Mouse (Mus musculus) midbrain, embryonic 16.5 days (tissue): Measurements from ENCODE around the gene Inpp5a. TPM values are rescaled to one million over a fixed set of nuclear protein-coding genes. Genes with fewer than 3 reads are reported as not detected.

Source experiments
- ATAC-seq: fragments of 200-750 bp; cut with Nextera tagmentation; 2 replicates; pipeline ENCODE4 v1.8.0; 2017; ENCODE audit warnings: moderate TSS enrichment
- H3K27ac ChIP-seq: fragments of 300-500 bp; sonication (generic); 2 replicates; pipeline ENCODE4 v1.5.1; 2014; ENCODE audit warnings: mild to moderate bottlenecking, low read length, mixed read lengths
- H3K27me3 ChIP-seq: fragments of 300-500 bp; sonication (generic); 2 replicates; pipeline ENCODE4 v1.6.1; 2014; ENCODE audit warnings: low read depth, low read length, mixed read lengths; ENCODE audit not compliant: control insufficient read depth, insufficient read depth
- H3K36me3 ChIP-seq: fragments of 300-500 bp; sonication (generic); 2 replicates; pipeline ENCODE4 v1.6.1; 2014; ENCODE audit warnings: mild to moderate bottlenecking, low read length, moderate library complexity, mixed read lengths; ENCODE audit not compliant: control insufficient read depth, insufficient read depth
- H3K4me1 ChIP-seq: fragments of 300-500 bp; sonication (generic); 2 replicates; pipeline ENCODE4 v1.6.1; 2014; ENCODE audit warnings: mild to moderate bottlenecking, low read length, mixed read lengths; ENCODE audit not compliant: control insufficient read depth, insufficient read depth
- H3K4me2 ChIP-seq: fragments of 300-500 bp; sonication (generic); 2 replicates; pipeline ENCODE4 v1.6.1; 2014; ENCODE audit warnings: mild to moderate bottlenecking, low read length, mixed read lengths
- H3K4me3 ChIP-seq: fragments of 300-500 bp; sonication (generic); 2 replicates; pipeline ENCODE4 v1.5.1; 2014; ENCODE audit warnings: low read depth, mild to moderate bottlenecking, low read length, moderate library complexity, mixed read lengths
- H3K9ac ChIP-seq: fragments of 300-500 bp; sonication (generic); 2 replicates; pipeline ENCODE4 v1.6.1; 2014; ENCODE audit warnings: low read depth, low read length, mixed read lengths
- H3K9me3 ChIP-seq: fragments of 300-500 bp; sonication (generic); replicated peaks from 2 replicates; pipeline ENCODE4 v1.6.1; 2014; ENCODE audit warnings: mild to moderate bottlenecking, low read length, mixed read lengths; ENCODE audit not compliant: control insufficient read depth, poor library complexity, severe bottlenecking
- WGBS: fragments of 180-500 bp; shearing (Covaris S2); extraction: QIAGEN DNeasy Blood & Tissue Kit; methylation state at CpG from one replicate; pipeline ENCODE4 v1.1.7; 2014; 5-methylcytosine and 5-hydroxymethylcytosine counted together
- polyA plus RNA-seq: library from polyadenylated mRNA; unstranded; fragments of >200 nt; fragmentation: Nextera tagmentation; extraction: Ambion mirVana; gene quantifications from 2 replicates; pipeline ENCODE4 v1.2.1, GENCODE M21; 2015

The Inpp5a gene
- polyA plus RNA-seq, 1 experiment from 2014 or later = 15.3 TPM

DNA sequence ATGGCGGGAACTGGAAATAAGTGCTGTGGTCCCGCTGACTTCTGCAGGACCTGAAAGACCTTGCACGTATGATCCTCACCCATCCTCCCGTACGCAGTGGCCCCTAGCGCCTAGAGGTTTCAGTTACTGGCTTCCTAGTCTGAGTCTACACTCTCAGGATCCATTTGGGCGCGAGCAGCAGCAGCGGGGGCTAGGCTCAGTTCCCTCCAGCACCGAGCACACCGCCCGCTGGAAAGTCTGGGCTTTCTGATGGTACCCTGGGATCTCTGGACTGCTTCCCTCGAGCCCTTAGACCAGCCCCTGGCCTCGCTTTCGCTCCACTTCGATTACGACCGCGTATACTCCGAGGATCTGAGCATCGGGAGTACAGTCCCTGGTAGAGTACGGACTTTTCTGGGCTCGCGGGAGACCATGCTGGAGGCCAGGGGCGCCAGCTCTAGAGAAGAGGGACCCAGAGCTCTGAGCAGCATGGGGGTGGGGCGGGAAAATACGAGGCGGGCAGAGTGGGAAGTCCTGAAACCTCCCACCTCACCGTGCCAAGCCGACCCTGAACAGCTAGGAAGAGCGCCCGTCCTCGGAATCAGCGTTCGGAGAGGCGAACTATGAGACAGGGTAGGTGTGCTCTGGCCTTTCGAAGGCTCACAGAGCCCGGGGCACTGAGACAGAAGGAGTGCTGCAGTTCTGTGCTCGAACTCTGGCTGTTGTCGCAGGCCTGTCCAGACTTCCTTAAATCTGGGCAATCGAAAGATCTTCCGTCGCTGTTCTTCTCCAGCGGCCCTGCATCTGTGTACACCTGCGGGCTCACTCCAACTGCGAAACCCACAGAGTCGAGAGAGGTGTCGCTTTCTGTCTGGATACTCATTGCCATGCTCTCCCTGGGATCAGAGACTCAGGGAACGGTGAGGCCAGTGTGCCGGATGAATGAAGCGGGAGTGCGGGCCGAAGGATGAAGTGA is 195.6 kb downstream of the Inpp5a start:
- no peak overlapping the region for H3K4me2 ChIP-seq

DNA sequence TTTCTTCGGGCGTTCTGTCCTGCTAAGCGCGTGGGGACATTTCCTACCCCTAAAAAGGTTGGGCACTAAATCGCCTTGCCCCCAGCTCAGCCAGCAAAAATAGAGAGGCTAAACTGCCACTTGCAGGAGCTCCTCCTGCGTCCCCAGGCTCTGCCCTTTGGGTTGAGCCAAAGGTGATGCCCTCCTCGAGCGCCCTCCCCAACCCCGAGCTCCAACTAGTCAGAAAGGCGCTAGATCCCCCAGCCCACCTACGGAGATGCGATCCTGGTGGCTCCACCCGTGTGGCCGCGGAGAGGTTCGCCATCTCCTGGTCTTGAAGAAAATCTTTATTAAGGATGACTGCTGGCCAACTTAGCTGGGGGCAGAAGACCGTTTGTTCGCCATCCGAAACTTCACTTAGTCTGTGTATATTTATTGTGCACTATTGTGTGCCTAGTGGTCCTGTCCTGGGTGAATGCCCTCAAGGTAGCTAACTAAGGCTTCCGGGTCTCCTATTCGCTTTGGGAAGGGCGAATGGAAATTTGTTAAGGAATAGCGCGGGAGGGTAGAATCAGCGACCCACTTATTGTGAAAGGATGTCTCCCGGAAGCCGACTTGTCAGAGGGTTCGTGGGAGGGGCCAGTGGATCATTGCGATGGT is 196.4 kb downstream of the Inpp5a start:
- Histone ChIP-seq H3K27me3 (peaks cover 63% of the 10 kb centered on the region), H3K4me3 (no peak overlapping the region), H3K4me2 (no peak overlapping the region), H3K9ac (no peak overlapping the region), H3K9me3 (no peaks in the 10 kb centered on the region), H3K4me1 (peaks cover 15% of the 10 kb centered on the region), H3K36me3 (no peaks in the 10 kb centered on the region), H3K27ac (no peak overlapping the region)
- WGBS = 2% methylated on average over 29 of the region's 29 CpGs
- no peak for ATAC-seq

More for the DNA sequence above, 195.6 kb downstream of the Inpp5a start:
- H3K27ac ChIP-seq = no peak overlapping the region
- H3K9ac ChIP-seq = no peak overlapping the region
- no peak for ATAC-seq
- H3K9me3 ChIP-seq = no peaks in the 10 kb centered on the region
- under 1% methylated on average over 53 of the region's 53 CpGs for WGBS
- no peak overlapping the region for H3K4me3 ChIP-seq
- H3K36me3 ChIP-seq = no peaks in the 10 kb centered on the region
- peaks cover 15% of the 10 kb centered on the region for H3K4me1 ChIP-seq
- peaks cover 65% of the 10 kb centered on the region for H3K27me3 ChIP-seq

DNA sequence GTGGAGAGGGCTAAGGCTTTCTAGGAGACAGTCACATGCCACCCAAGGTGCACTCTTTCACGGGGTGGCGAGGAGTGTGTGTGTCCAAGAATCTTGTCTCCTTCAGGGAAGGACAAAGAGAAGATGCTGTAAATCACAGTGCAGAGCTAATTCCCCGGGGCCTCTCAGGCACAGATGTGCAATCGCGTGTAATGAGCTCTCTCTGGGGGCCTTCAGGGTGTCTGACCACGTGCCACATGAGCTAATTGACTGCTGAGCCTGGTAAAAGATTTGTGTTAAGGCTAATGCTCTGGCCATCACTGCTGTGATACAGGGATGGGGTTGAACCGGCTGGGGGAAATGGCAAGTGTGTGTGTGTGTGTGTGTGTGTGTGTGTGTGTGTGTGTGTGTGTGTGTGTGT is 199.0 kb downstream of the Inpp5a start:
- H3K9ac ChIP-seq = no peak overlapping the region
- H3K4me3 ChIP-seq = no peak overlapping the region
- H3K27me3 ChIP-seq = peaks cover 55% of the 10 kb centered on the region
- no peak for ATAC-seq
- H3K9me3 ChIP-seq = no peaks in the 10 kb centered on the region
- no peaks in the 10 kb centered on the region for H3K4me1 ChIP-seq
- H3K36me3 ChIP-seq = no peaks in the 10 kb centered on the region
- no peak overlapping the region for H3K27ac ChIP-seq
- no peak overlapping the region for H3K4me2 ChIP-seq
- 19% methylated on average over 7 of the region's 7 CpGs for WGBS

DNA sequence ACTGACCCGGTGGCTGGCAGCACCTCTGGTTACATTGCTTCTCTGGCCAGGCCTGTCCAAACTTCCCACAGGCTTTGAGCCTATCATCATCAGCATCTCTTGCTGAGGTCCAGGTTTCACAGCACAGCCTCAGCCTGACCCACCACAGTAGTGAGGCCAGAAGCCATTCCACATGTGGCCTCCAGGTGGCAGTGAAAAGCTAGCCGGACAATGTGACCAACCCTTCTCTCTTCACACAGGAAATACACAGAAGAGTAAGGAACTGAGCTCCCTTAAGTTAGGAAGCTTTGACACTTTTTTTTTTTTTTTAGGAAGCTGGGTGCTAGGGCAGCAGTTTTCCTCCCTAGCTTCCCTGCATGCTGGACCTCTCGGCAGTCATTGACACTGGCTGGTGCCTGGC is 201.4 kb downstream of the Inpp5a start:
- no peak overlapping the region for H3K27ac ChIP-seq
- H3K9me3 ChIP-seq = no peaks in the 10 kb centered on the region
- H3K9ac ChIP-seq = no peak overlapping the region
- no peak overlapping the region for H3K4me2 ChIP-seq
- H3K4me1 ChIP-seq = no peaks in the 10 kb centered on the region
- 0 out of 2 replicates have a peak, but pooled peaks have one; percentile 25 for ATAC-seq
- no peaks in the 10 kb centered on the region for H3K36me3 ChIP-seq
- no peak overlapping the region for H3K4me3 ChIP-seq
- peaks cover 46% of the 10 kb centered on the region for H3K27me3 ChIP-seq
- WGBS = 38% methylated on average over 3 of the region's 3 CpGs

DNA sequence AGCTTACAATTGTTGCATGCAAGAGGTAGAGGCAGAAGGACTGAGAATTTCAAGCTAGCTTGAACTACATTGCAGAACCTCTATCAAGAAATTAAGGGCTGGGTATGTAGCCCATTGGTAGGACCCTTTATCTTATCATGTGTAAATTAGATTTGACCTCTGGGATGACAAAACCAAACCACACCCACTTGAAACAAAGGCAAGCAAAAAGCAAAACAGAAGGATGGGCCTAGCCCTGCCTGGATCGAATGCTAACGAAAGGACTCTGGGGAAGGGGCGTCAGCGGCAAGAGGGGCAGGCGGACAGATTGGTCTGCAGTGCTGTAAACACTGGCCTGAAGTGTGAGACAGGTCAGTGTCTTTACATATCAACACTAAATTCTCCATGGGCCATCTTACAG is 202.4 kb downstream of the Inpp5a start:
- peaks cover 37% of the 10 kb centered on the region for H3K27me3 ChIP-seq
- H3K9ac ChIP-seq = no peak overlapping the region
- no peaks in the 10 kb centered on the region for H3K36me3 ChIP-seq
- H3K4me2 ChIP-seq = no peak overlapping the region
- no peak for ATAC-seq
- 91% methylated on average over 5 of the region's 5 CpGs for WGBS
- H3K27ac ChIP-seq = no peak overlapping the region
- H3K4me3 ChIP-seq = no peak overlapping the region
- H3K9me3 ChIP-seq = no peaks in the 10 kb centered on the region
- no peaks in the 10 kb centered on the region for H3K4me1 ChIP-seq

DNA sequence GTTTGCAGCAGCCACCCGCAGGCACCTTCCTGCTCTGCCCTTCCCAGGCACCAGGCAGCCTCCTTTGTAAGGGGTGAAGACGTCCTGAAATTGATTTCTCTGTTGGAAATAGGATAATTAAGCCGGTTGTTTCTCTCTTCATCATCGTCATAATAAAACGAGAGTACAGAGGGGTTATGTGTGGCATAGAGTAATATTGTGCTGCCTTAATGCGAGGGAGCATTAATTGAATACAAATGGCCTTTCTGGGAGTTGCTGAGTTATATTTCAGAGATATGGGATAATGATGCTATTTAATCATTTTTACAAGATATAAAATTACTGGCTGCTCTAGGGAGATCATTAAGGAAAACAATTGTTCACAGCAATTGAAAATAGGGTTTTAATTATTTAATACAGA is 206.4 kb downstream of the Inpp5a start:
- ATAC-seq = no peak
- H3K27ac ChIP-seq = no peak overlapping the region
- H3K4me3 ChIP-seq = no peak overlapping the region
- H3K27me3 ChIP-seq = peaks cover 3% of the 10 kb centered on the region; the same call in 1 of the 2 replicates
- H3K9me3 ChIP-seq = no peaks in the 10 kb centered on the region
- no peak overlapping the region for H3K9ac ChIP-seq
- 69% methylated on average over 6 of the region's 6 CpGs for WGBS
- no peaks in the 10 kb centered on the region for H3K36me3 ChIP-seq
- H3K4me2 ChIP-seq = no peak overlapping the region
- no peaks in the 10 kb centered on the region for H3K4me1 ChIP-seq

DNA sequence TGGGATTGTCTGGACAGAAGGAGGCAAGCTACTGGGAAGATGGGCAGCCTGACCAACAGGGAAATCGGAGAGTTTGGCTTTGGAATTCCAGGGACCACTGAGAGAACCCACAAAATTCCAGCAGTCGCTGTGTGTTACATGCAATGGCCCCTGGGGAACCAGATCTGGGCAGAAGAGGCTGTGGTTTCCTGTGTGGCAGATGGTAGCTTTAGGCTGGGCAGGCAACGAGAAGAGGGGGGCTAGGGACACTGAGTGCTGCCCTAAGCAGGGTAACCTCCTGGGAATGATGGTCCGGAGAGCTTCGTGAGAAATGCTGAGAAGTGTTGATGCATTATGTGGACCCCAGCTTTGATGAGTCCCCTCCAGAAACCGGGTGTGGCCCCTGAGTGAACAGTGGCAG is 207.0 kb downstream of the Inpp5a start:
- no peaks in the 10 kb centered on the region for H3K36me3 ChIP-seq
- H3K4me3 ChIP-seq = no peak overlapping the region
- H3K27ac ChIP-seq = no peak overlapping the region
- H3K27me3 ChIP-seq = peaks cover 2% of the 10 kb centered on the region; the same call in 1 of the 2 replicates
- no peak overlapping the region for H3K4me2 ChIP-seq
- H3K9me3 ChIP-seq = no peaks in the 10 kb centered on the region
- WGBS = 72% methylated on average over 6 of the region's 6 CpGs
- no peak overlapping the region for H3K9ac ChIP-seq
- no peak for ATAC-seq
- no peaks in the 10 kb centered on the region for H3K4me1 ChIP-seq

DNA sequence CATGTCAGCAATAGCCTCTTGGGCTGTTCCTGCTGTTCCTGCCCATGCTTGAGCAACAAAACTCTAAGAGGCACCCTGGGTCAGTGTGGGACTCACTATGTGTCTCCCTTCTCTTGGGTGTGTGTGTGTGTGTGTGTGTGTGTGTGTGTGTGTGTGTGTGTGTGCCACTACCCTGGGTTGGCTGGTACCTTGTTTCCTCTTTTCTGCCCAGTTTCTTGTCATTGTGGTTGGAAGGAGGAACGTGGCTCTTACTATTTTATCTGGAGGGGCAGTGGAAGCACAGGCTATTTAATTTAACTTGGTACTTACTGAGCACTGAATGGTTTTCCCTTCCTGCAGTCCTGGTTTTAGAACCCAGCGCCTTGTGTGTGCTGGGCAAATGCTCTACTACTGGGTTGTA is 221.4 kb downstream of the Inpp5a start:
- ATAC-seq = no peak
- no peak overlapping the region for H3K9ac ChIP-seq
- 80% methylated on average over 2 of the region's 2 CpGs for WGBS
- no peaks in the 10 kb centered on the region for H3K27me3 ChIP-seq
- H3K4me2 ChIP-seq = no peak overlapping the region
- no peaks in the 10 kb centered on the region for H3K4me1 ChIP-seq
- no peaks in the 10 kb centered on the region for H3K9me3 ChIP-seq
- H3K27ac ChIP-seq = no peak overlapping the region
- H3K36me3 ChIP-seq = no peaks in the 10 kb centered on the region
- H3K4me3 ChIP-seq = no peak overlapping the region
